Mouse (Mus musculus) erythroblast, embryonic 14.5 days (primary cell): ENCODE measurements around the gene Slco1b2.
"Not testable (repeated sequence)": the region's sequence is repeated elsewhere in the genome, so short reads cannot be mapped to it uniquely, and the experiment has no call there.

Source experiments
- GATA1 ChIP-seq: IDR thresholded peaks from 2 replicates; pipeline ENCODE4 v1.6.1; 2012; ENCODE audit warnings: low read length, inconsistent platforms, mixed read lengths
- TAL1 ChIP-seq: IDR thresholded peaks from 3 replicates; pipeline ENCODE4 v1.6.1; 2012; ENCODE audit warnings: low read length, inconsistent platforms, mixed read lengths

DNA sequence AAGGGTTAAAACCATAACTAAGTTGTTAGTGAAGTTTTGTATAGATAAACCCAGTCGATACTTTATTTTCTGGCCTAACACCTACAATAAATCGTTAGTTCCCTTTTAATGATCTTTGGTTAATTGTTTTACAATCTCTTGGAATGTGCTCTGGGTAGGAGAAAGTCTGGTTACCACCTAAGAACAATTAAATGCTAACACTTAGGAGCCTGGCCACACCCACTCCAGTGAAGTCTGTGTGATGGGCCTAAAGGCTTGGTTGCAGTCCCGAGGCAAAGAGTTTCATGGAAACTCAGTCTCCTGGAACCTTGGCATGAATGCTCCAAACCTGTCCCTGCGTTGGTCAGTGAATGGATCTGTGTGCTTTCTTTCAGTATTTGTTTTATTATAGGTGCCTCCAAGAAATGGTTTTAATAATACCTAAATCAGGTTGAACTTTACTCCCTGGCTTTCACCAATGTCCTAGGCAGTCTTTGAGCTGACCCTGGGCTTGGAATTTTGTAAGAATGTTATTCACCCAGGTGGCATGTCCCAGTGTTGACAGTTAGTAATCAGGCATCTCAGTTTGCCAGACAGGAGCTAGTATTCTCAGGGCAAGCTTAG is 38.6 kb upstream of the Slco1b2 start:
- TF ChIP-seq GATA1, TAL1: not testable (repeated sequence)
